In genomic region chr4:57462378-57462777, GRCm38 (mm10) we compare ENCODE assay signal across 8 mouse cellular contexts. TPM values are rescaled to one million over a fixed set of nuclear protein-coding genes. Genes with fewer than 3 reads are reported as not detected.
DNase-seq lines count a peak whose midpoint lies in the region; ATAC-seq and TF ChIP-seq lines count a peak whose summit lies in the region.

No protein-coding gene starts in this region.

- H3K4me2 ChIP-seq in intestine, postnatal 0 days (replicated peaks; ENCODE audit: low read depth) = no peak overlapping the region
- H3K4me2 ChIP-seq in intestine, embryonic 15.5 days (replicated peaks) = no peak overlapping the region

- no peak overlapping the region for H3K9ac ChIP-seq in intestine, postnatal 0 days (ENCODE audit: low read depth, low read length)
- H3K9ac ChIP-seq in intestine, embryonic 15.5 days = no peak overlapping the region

- H3K9me3 ChIP-seq in intestine, postnatal 0 days (ENCODE audit: control insufficient read depth) = no peaks in the 10 kb centered on the region
- no peaks in the 10 kb centered on the region for H3K9me3 ChIP-seq in intestine, embryonic 15.5 days

- ATAC-seq in intestine, postnatal 0 days = no peak
- ATAC-seq in intestine, embryonic 15.5 days = no peak
- no peak for ATAC-seq in granulocyte monocyte progenitor cell, adult 5-6 weeks (replicated peaks; ENCODE audit: poor library complexity, severe bottlenecking)
- ATAC-seq in cerebellum, adult (ENCODE audit: insufficient number of reproducible peaks, low FRiP score, low TSS enrichment) = no peak

- WGBS in intestine, postnatal 0 days = 42% methylated on average over 2 of the region's 3 CpGs
- 67% methylated on average over 3 of the region's 3 CpGs for WGBS in intestine, embryonic 15.5 days

- peak; percentile 69 for TF ChIP-seq CTCF in intestine, postnatal 0 days (IDR thresholded peaks at IDR 0.05; ENCODE audit: low read depth)

- H3K27me3 ChIP-seq in intestine, postnatal 0 days (replicated peaks; ENCODE audit: control insufficient read depth, insufficient read depth, low read length) = no peaks in the 10 kb centered on the region
- H3K27me3 ChIP-seq in intestine, embryonic 15.5 days (replicated peaks) = no peaks in the 10 kb centered on the region

- DNase-seq in 416B (ENCODE audit: low read depth) = peak; percentile 4
- peak; percentile 54 for DNase-seq in ZHBTc4 (ENCODE audit: low read depth, low spot score)
- peak; percentile 53 for DNase-seq in kidney, postnatal 10 days
- no peak for DNase-seq in urinary bladder, postnatal 10 days (ENCODE audit: low spot score)

- no peak overlapping the region for H3K4me3 ChIP-seq in intestine, postnatal 0 days (ENCODE audit: low read depth, low read length)
- no peak overlapping the region for H3K4me3 ChIP-seq in intestine, embryonic 15.5 days (replicated peaks)

- no peaks in the 10 kb centered on the region for H3K36me3 ChIP-seq in intestine, postnatal 0 days (ENCODE audit: control insufficient read depth, insufficient read depth)
- H3K36me3 ChIP-seq in intestine, embryonic 15.5 days = no peaks in the 10 kb centered on the region

- H3K27ac ChIP-seq in intestine, postnatal 0 days (ENCODE audit: low read depth, low read length) = no peak overlapping the region
- no peak overlapping the region for H3K27ac ChIP-seq in intestine, embryonic 15.5 days

- no peaks in the 10 kb centered on the region for H3K4me1 ChIP-seq in intestine, postnatal 0 days (replicated peaks; ENCODE audit: control insufficient read depth, insufficient read depth, low read length)
- no peaks in the 10 kb centered on the region for H3K4me1 ChIP-seq in intestine, embryonic 15.5 days (replicated peaks)

RNA-seq across cellular contexts. Expression of gene Palm2, which starts 28.3 kb away (rescaled TPM):
- 1.1 and 1.5 TPM in 2 replicates for polyA plus RNA-seq in intestine, postnatal 0 days (2015; fragmentation: Nextera tagmentation; extraction: Ambion mirVana)
- 3.5 and 3.9 TPM in 2 replicates for polyA plus RNA-seq in intestine, embryonic 15.5 days (2015; fragmentation: Nextera tagmentation; extraction: Ambion mirVana)
- total RNA-seq in granulocyte monocyte progenitor cell, adult 5-6 weeks (2014; fragmentation: Nextera tagmentation) = not detected in 2 replicates
- total RNA-seq in granulocyte monocyte progenitor cell, adult 5-6 weeks (2017) = not detected in 2 replicates
